Mouse (Mus musculus) heart, embryonic 16.5 days (tissue): ENCODE measurements around the gene Nudcd3. TPM values are rescaled to one million over a fixed set of nuclear protein-coding genes. Genes with fewer than 3 reads are reported as not detected.

Experiments used
- ATAC-seq: fragments of 200-750 bp; cut with Nextera tagmentation; replicated peaks from 2 replicates; pipeline ENCODE4 v1.8.0; 2017; ENCODE audit warnings: moderate number of reproducible peaks; ENCODE audit not compliant: insufficient read depth, low FRiP score; ENCODE audit errors: extremely low read depth
- H3K27ac ChIP-seq: fragments of 300-500 bp; sonication (generic); 2 replicates; pipeline ENCODE4 v1.5.1; 2014; ENCODE audit warnings: mild to moderate bottlenecking, low read length, control low read depth, moderate library complexity
- H3K27me3 ChIP-seq: fragments of 300-500 bp; sonication (generic); 2 replicates; pipeline ENCODE4 v1.6.1; 2014; ENCODE audit warnings: low read length, mixed read lengths; ENCODE audit not compliant: control insufficient read depth, insufficient read depth
- H3K36me3 ChIP-seq: fragments of 300-500 bp; sonication (generic); 2 replicates; pipeline ENCODE4 v1.6.1; 2014; ENCODE audit not compliant: control insufficient read depth, insufficient read depth
- H3K4me1 ChIP-seq: fragments of 300-500 bp; sonication (generic); 2 replicates; pipeline ENCODE4 v1.6.1; 2014; ENCODE audit warnings: low read length, mixed read lengths; ENCODE audit not compliant: control insufficient read depth, insufficient read depth
- H3K4me2 ChIP-seq: fragments of 300-500 bp; sonication (generic); 2 replicates; pipeline ENCODE4 v1.6.1; 2014; ENCODE audit warnings: low read depth, mild to moderate bottlenecking, control low read depth, low read length
- H3K4me3 ChIP-seq: fragments of 300-500 bp; sonication (generic); 2 replicates; pipeline ENCODE4 v1.5.1; 2014; ENCODE audit warnings: mild to moderate bottlenecking, control low read depth, low read length
- H3K9ac ChIP-seq: fragments of 300-500 bp; sonication (generic); 2 replicates; pipeline ENCODE4 v1.6.1; 2014; ENCODE audit warnings: low read length, control low read depth
- H3K9me3 ChIP-seq: fragments of 300-500 bp; sonication (generic); replicated peaks from 2 replicates; pipeline ENCODE4 v1.6.1; 2016; ENCODE audit warnings: low read length; ENCODE audit not compliant: control insufficient read depth
- WGBS: fragments of 180-500 bp; shearing (Covaris S2); extraction: QIAGEN DNeasy Blood & Tissue Kit; methylation state at CpG from one replicate; pipeline ENCODE4 v1.1.7; 2014; 5-methylcytosine and 5-hydroxymethylcytosine counted together
- polyA plus RNA-seq: library from polyadenylated mRNA; unstranded; fragments of >200 nt; fragmentation: Nextera tagmentation; extraction: Ambion mirVana; gene quantifications from 2 replicates; pipeline ENCODE4 v1.2.1, GENCODE M21; 2015

The Nudcd3 gene
- polyA plus RNA-seq, 1 experiment from 2014 or later: 38.8 TPM

DNA sequence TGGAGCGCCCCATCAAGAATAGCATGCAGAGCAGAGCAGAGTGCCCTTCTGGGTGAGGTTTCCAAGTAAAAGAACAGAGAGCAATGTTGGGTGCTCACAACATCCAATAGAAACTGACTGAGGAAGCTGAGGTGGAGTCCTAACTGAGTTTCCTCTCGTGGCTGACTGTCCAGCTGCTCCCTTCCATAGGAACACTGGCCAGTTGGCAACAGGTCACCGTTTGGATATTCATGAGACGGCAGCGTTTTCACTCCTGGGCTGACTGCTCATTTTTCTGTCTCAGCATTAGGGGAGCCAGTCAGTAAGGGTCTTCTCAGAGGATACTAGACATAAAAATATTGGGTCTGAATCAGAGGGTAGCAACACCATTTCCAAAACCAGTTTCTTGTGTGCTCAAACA is 43.6 kb downstream of the Nudcd3 start:
- WGBS: 79% methylated on average over 5 of the region's 5 CpGs
- Histone ChIP-seq H3K36me3 (no peaks in the 10 kb centered on the region), H3K9ac (no peak overlapping the region), H3K27ac (no peak overlapping the region; the same call in 1 of the 2 replicates), H3K4me1 (peaks cover 43% of the 10 kb centered on the region), H3K4me3 (no peak overlapping the region), H3K4me2 (no peak overlapping the region), H3K27me3 (no peaks in the 10 kb centered on the region), H3K9me3 (no peaks in the 10 kb centered on the region)
- no peak for ATAC-seq

DNA sequence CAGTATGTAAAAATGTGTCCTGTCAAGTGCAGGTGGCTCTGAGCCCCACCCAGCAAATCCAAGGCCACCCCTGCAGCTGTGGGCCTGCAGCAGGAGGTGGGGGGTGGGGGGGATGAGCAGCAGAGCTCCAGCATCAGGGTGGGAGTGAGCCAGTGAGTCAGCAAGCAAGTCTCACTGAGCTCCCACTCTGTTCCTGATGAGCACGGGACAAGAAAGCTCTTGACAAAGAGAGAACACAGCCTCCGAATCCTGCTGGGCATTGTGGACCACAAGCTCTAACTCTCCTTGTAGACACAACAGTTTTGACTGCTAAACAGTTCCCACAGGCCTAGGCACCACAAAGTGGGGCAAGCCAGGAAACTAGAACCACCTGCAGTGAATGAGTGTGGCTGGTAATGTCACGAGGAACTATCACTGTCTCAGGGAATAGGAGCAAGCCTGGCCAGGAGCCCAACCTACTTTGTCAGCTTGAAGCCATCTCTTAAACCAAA is 46.0 kb downstream of the Nudcd3 start:
- H3K4me3 ChIP-seq: no peak overlapping the region
- 36% methylated on average over 3 of the region's 3 CpGs for WGBS
- no peaks in the 10 kb centered on the region for H3K27me3 ChIP-seq
- H3K4me1 ChIP-seq: peaks cover 39% of the 10 kb centered on the region
- peaks cover 7% of the 10 kb centered on the region for H3K36me3 ChIP-seq
- peak overlapping the region; percentile 4; the same call in 1 of the 2 replicates for H3K4me2 ChIP-seq
- 0 out of 2 replicates have a peak overlapping the region, but pooled peaks have one; percentile 26 for H3K9ac ChIP-seq
- H3K9me3 ChIP-seq: no peaks in the 10 kb centered on the region
- H3K27ac ChIP-seq: peak overlapping the region; percentile 54
- ATAC-seq: peak; percentile 71

DNA sequence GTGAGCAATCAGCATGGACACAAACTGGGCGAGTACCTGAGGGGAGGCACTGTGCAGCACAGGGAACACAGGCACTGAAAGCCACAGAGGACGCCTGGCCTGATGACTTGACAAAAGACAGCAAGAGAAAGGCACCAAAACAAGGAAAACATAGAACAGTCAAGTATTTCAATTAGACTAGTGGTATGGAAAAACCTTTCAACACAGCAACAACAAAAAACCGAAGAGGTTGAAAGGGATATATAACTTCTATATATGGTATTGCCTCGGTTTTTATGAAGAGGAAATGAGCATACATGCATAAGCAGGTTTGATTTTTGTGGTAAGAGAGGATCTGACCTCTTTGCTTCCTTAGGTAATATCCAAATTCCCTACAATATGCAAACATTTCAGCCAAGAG is 47.4 kb downstream of the Nudcd3 start:
- 84% methylated on average over 4 of the region's 4 CpGs for WGBS
- no peak overlapping the region for H3K9ac ChIP-seq
- H3K4me1 ChIP-seq: peaks cover 35% of the 10 kb centered on the region
- no peak overlapping the region for H3K4me2 ChIP-seq
- no peak for ATAC-seq
- H3K4me3 ChIP-seq: no peak overlapping the region
- H3K27ac ChIP-seq: no peak overlapping the region
- no peaks in the 10 kb centered on the region for H3K27me3 ChIP-seq
- H3K9me3 ChIP-seq: no peaks in the 10 kb centered on the region
- H3K36me3 ChIP-seq: peaks cover 15% of the 10 kb centered on the region

DNA sequence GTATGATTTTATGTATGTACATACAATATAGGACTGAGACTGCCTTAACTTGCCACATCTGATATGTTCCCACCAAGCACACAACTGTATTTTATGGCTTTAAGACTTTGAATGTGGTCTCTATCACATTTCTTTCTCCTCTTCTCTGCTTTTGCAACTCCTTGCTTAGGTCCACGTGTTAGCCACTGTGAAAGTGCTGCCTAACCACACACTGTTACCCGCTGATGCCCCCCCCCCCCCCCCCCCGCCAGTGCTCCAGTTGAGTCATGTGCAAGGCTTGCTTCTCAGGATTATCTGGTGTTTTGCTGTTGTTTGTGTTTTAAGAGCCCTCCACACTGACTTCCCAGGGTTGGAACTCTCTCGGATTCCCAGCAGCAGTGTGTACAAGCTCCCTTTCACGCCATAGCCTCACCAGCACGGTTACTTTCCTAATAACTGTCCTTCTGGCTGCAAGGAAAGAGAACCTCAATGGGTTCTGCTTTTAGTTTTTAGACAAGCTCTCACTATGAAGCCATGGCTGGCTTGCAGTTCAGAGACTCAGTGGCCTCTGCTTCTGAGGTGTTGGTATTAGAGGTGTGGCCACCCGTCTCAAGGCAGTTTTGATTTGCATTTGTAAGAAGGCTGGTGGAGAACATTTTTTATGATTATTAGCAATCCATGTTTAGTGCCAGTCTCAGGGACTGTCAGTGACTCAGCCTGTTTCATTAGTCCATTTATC is 61.8 kb downstream of the Nudcd3 start:
- no peak overlapping the region for H3K4me2 ChIP-seq
- no peaks in the 10 kb centered on the region for H3K9me3 ChIP-seq
- 0 out of 2 replicates have a peak, but pooled peaks cover 4% of the 10 kb centered on the region for H3K36me3 ChIP-seq
- no peaks in the 10 kb centered on the region for H3K27me3 ChIP-seq
- H3K27ac ChIP-seq: no peak overlapping the region
- no peak for ATAC-seq
- no peak overlapping the region for H3K9ac ChIP-seq
- H3K4me1 ChIP-seq: no peaks in the 10 kb centered on the region
- 85% methylated on average over 6 of the region's 7 CpGs for WGBS
- no peak overlapping the region for H3K4me3 ChIP-seq

DNA sequence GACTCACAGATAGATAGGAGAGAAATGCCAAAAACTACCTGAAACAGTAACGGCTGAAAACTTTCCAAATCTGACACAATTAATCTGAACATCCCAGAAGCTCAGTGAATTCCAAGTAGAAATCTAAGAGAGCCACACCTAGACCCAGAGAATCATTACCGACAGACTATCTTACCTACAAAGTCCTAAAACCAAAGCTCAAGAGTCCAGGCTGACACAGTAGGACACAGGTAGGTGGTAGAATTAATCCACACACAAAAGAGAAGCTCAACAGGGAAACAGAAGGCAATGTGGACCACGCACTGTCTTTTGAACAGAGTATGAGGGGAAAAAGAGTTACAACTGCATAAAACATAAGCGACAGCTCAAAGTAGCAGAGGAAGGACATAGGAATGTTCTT is 67.3 kb downstream of the Nudcd3 start:
- no peak for ATAC-seq
- Histone ChIP-seq H3K36me3 (0 out of 2 replicates have a peak, but pooled peaks cover 2% of the 10 kb centered on the region), H3K4me2 (no peak overlapping the region), H3K9me3 (no peaks in the 10 kb centered on the region), H3K4me1 (no peaks in the 10 kb centered on the region), H3K27me3 (no peaks in the 10 kb centered on the region), H3K9ac (no peak overlapping the region), H3K4me3 (no peak overlapping the region), H3K27ac (no peak overlapping the region)
- WGBS: 94% methylated on average over 4 of the region's 4 CpGs

DNA sequence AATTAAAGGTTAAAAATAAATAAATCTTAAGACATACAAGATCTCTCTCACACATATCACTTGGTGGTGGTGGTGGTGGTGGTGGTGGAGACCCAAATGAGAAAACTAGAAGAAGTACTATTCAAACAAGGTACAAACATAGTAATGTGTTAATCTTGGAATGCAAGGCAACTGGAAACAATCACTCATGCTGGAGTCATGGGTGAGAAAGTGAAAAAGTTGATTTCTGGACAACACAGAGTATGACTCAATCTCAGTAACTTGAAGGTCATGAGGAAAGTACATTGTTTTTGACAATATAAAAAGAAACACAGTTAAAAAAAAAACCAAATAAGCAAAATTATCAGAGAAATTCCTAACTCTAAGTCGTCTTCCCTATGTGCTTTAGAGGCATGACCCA is 69.6 kb downstream of the Nudcd3 start:
- Histone ChIP-seq H3K27ac (no peak overlapping the region), H3K4me1 (no peaks in the 10 kb centered on the region), H3K9ac (no peak overlapping the region), H3K27me3 (no peaks in the 10 kb centered on the region), H3K4me2 (no peak overlapping the region), H3K36me3 (0 out of 2 replicates have a peak, but pooled peaks cover 2% of the 10 kb centered on the region), H3K4me3 (no peak overlapping the region), H3K9me3 (no peaks in the 10 kb centered on the region)
- no peak for ATAC-seq
- WGBS: 59% methylated on average over 1 of the region's 1 CpGs

DNA sequence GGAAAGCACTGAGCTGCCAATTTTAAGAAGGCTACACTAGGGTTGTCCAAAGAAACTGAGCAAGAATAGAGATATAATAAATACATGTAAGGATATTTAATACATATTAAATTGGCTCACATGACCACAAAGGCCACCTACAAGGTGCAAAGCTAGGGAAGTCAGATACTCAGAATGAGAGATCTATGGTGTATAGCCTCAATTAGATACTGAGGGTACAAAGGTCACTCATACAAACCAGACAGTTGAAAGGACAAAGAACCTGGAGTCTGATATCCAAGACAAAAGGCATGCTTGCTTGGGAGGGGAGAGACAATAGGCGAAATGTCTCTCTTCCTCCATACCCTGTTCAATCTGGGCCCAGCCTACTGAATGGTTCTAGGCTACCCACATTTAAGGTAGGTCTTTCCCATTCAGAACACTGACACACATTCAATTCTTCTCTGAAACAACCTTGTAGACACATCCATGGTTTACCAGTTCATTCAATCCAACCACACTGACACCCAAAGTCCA is 76.6 kb downstream of the Nudcd3 start:
- no peak for ATAC-seq
- no peak overlapping the region for H3K9ac ChIP-seq

DNA sequence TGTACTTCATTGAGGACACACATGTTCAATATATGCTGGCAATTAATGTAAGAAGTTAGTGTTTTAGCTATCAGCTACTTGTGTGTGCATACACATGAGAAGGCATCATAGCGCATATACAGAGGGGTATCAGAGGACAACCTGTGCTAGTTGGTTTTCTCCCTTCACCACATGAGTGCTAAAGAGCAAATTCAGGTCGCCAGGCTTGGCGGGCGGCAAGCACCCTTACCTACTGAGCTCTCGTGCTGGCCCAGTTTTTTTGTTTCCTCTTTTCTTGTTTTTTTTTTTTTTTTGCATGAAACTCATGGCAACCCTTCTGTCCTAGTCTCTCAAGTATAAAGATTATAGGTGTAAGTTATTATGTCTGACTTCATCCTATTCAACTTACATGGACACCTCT is 77.6 kb downstream of the Nudcd3 start:
- 86% methylated on average over 5 of the region's 5 CpGs for WGBS
- no peak overlapping the region for H3K4me2 ChIP-seq
- H3K27me3 ChIP-seq: no peaks in the 10 kb centered on the region
- H3K27ac ChIP-seq: no peak overlapping the region
- 0 out of 2 replicates have a peak, but pooled peaks cover 2% of the 10 kb centered on the region for H3K36me3 ChIP-seq
- no peak for ATAC-seq
- no peak overlapping the region for H3K4me3 ChIP-seq
- H3K4me1 ChIP-seq: no peaks in the 10 kb centered on the region
- H3K9me3 ChIP-seq: no peaks in the 10 kb centered on the region
- no peak overlapping the region for H3K9ac ChIP-seq

More for the DNA sequence above, 76.6 kb downstream of the Nudcd3 start:
- no peak overlapping the region for H3K27ac ChIP-seq
- H3K4me1 ChIP-seq: no peaks in the 10 kb centered on the region
- no peak overlapping the region for H3K4me3 ChIP-seq
- H3K9me3 ChIP-seq: no peaks in the 10 kb centered on the region
- no peak overlapping the region for H3K4me2 ChIP-seq
- WGBS: 90% methylated on average over 1 of the region's 1 CpGs
- no peaks in the 10 kb centered on the region for H3K27me3 ChIP-seq
- no peaks in the 10 kb centered on the region for H3K36me3 ChIP-seq

DNA sequence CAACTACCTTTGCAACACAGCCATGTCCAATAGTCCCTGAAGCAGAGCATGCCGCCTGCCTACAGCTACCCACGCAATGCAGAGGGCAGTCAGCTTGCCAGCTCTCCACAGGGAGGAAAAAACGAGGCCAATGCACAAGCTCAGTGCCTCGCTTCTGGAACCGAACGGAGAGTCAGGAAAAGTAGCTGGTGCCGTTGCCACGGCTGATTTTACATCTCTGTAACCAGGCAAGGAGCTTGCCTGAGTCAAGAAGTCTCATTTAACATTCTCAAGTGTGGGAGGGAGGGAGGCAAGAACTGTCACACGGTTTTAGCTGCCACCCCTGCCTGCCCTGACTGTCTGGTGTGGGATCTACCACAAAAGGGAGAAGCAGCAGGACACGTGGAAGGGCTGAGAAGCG is 79.6 kb downstream of the Nudcd3 start:
- ATAC-seq: no peak
- H3K36me3 ChIP-seq: 0 out of 2 replicates have a peak, but pooled peaks cover 2% of the 10 kb centered on the region
- WGBS: 67% methylated on average over 11 of the region's 11 CpGs

More for the DNA sequence above, 79.6 kb downstream of the Nudcd3 start:
- no peak overlapping the region for H3K4me3 ChIP-seq
- no peak overlapping the region for H3K9ac ChIP-seq
- no peak overlapping the region for H3K4me2 ChIP-seq
- no peak overlapping the region for H3K27ac ChIP-seq
- no peaks in the 10 kb centered on the region for H3K9me3 ChIP-seq
- no peaks in the 10 kb centered on the region for H3K4me1 ChIP-seq
- no peaks in the 10 kb centered on the region for H3K27me3 ChIP-seq
